Mouse (Mus musculus): Measurements from ENCODE around the gene 2310022A10Rik. TPM values are rescaled to one million over a fixed set of nuclear protein-coding genes. Genes with fewer than 3 reads are reported as not detected.

The 2310022A10Rik gene
- polyA plus RNA-seq, 1 experiment from 2014 or later: 24.1 TPM

Other genes starting within 250 kb of the 2310022A10Rik start
- gene Ltbp4, start 215.5 kb upstream of the 2310022A10Rik start, polyA plus RNA-seq (2015; fragmentation: Nextera tagmentation; extraction: Ambion mirVana): 75.9 and 92.8 TPM in 2 replicates
- 35.0 and 35.5 TPM in 2 replicates for gene Shkbp1, start 197.2 kb upstream of the 2310022A10Rik start, polyA plus RNA-seq (2015; fragmentation: Nextera tagmentation; extraction: Ambion mirVana)
- 1.8 TPM in 1 of 2 replicates, not detected in the other for gene Gm20479, start 195.8 kb upstream of the 2310022A10Rik start, polyA plus RNA-seq (2015; fragmentation: Nextera tagmentation; extraction: Ambion mirVana)
- 0.33 and 0.38 TPM in 2 replicates for gene Sptbn4, start 105.5 kb upstream of the 2310022A10Rik start, polyA plus RNA-seq (2015; fragmentation: Nextera tagmentation; extraction: Ambion mirVana)
- 60.4 and 77.5 TPM in 2 replicates for gene Blvrb, start 105.3 kb upstream of the 2310022A10Rik start, polyA plus RNA-seq (2015; fragmentation: Nextera tagmentation; extraction: Ambion mirVana)
- 25.7 and 27.0 TPM in 2 replicates for gene Sertad3, start 79.5 kb upstream of the 2310022A10Rik start, polyA plus RNA-seq (2015; fragmentation: Nextera tagmentation; extraction: Ambion mirVana)
- gene Sertad1, start 66.3 kb upstream of the 2310022A10Rik start, polyA plus RNA-seq (2015; fragmentation: Nextera tagmentation; extraction: Ambion mirVana): 36.0 and 39.0 TPM in 2 replicates
- gene Prx, start 53.9 kb upstream of the 2310022A10Rik start, polyA plus RNA-seq (2015; fragmentation: Nextera tagmentation; extraction: Ambion mirVana): 2.7 and 3.2 TPM in 2 replicates
- gene Hipk4, start 30.0 kb upstream of the 2310022A10Rik start, polyA plus RNA-seq (2015; fragmentation: Nextera tagmentation; extraction: Ambion mirVana): 0.35 and 0.54 TPM in 2 replicates
- 64.5 and 65.0 TPM in 2 replicates for gene Pld3, start within 50 bp of the 2310022A10Rik start, polyA plus RNA-seq (2015; fragmentation: Nextera tagmentation; extraction: Ambion mirVana)
- 68.4 and 71.1 TPM in 2 replicates for gene Akt2, start 38.3 kb downstream of the 2310022A10Rik start, polyA plus RNA-seq (2015; fragmentation: Nextera tagmentation; extraction: Ambion mirVana)
- gene Ttc9b, start 100.7 kb downstream of the 2310022A10Rik start, polyA plus RNA-seq (2015; fragmentation: Nextera tagmentation; extraction: Ambion mirVana): 2.3 and 2.5 TPM in 2 replicates
- gene Map3k10, start 121.4 kb downstream of the 2310022A10Rik start, polyA plus RNA-seq (2015; fragmentation: Nextera tagmentation; extraction: Ambion mirVana): 5.6 and 5.8 TPM in 2 replicates
- gene Zfp607b, start 136.1 kb downstream of the 2310022A10Rik start, polyA plus RNA-seq (2015; fragmentation: Nextera tagmentation; extraction: Ambion mirVana): 2.8 and 3.3 TPM in 2 replicates
- gene Zfp60, start 178.2 kb downstream of the 2310022A10Rik start, polyA plus RNA-seq (2015; fragmentation: Nextera tagmentation; extraction: Ambion mirVana): 24.3 and 25.0 TPM in 2 replicates